Mouse (Mus musculus) forebrain, embryonic 14.5 days (tissue): ENCODE measurements around the gene Pard3b. TPM values are rescaled to one million over a fixed set of nuclear protein-coding genes. Genes with fewer than 3 reads are reported as not detected.

Source experiments
- ATAC-seq: fragments of 200-750 bp; cut with Nextera tagmentation; 2 replicates; pipeline ENCODE4 v1.8.0; 2017; ENCODE audit warnings: mild to moderate bottlenecking, moderate library complexity
- DNase-seq: peaks from one replicate; pipeline ENCODE4 v3.0.0-alpha.2; 2015; ENCODE audit warnings: low spot score
- H3K27ac ChIP-seq: fragments of 300-500 bp; sonication (generic); 2 replicates; pipeline ENCODE4 v1.5.1; 2014; ENCODE audit warnings: low read depth, mild to moderate bottlenecking, control low read depth, low read length, moderate library complexity
- H3K27me3 ChIP-seq: fragments of 300-500 bp; sonication (generic); replicated peaks from 2 replicates; pipeline ENCODE4 v1.6.1; 2014; ENCODE audit warnings: low read length, control low read depth, mixed read lengths; ENCODE audit not compliant: control insufficient read depth, insufficient read depth
- H3K36me3 ChIP-seq: fragments of 300-500 bp; sonication (generic); 2 replicates; pipeline ENCODE4 v1.6.1; 2014; ENCODE audit warnings: low read length, control low read depth; ENCODE audit not compliant: control insufficient read depth, insufficient read depth
- H3K4me1 ChIP-seq: fragments of 300-500 bp; sonication (generic); 2 replicates; pipeline ENCODE4 v1.6.1; 2014; ENCODE audit warnings: antibody characterized with exemption, low read length, control low read depth; ENCODE audit not compliant: control insufficient read depth, insufficient read depth
- H3K4me2 ChIP-seq: fragments of 300-500 bp; sonication (generic); 2 replicates; pipeline ENCODE4 v1.6.1; 2014; ENCODE audit warnings: mild to moderate bottlenecking, control low read depth, low read length
- H3K4me3 ChIP-seq: fragments of 300-500 bp; sonication (generic); 2 replicates; pipeline ENCODE4 v1.5.1; 2014; ENCODE audit warnings: low read depth, low read length, control low read depth
- H3K9ac ChIP-seq: fragments of 300-500 bp; sonication (generic); 2 replicates; pipeline ENCODE4 v1.6.1; 2014; ENCODE audit warnings: mild to moderate bottlenecking, low read length, control low read depth, moderate library complexity
- H3K9me3 ChIP-seq: fragments of 300-500 bp; sonication (generic); replicated peaks from 2 replicates; pipeline ENCODE4 v1.6.1; 2016; ENCODE audit warnings: low read length, control low read depth, mixed read lengths; ENCODE audit not compliant: control insufficient read depth
- WGBS: fragments of 180-500 bp; shearing (Covaris S2); extraction: QIAGEN DNeasy Blood & Tissue Kit; methylation state at CpG from one replicate; pipeline ENCODE4 v1.1.7; 2014; 5-methylcytosine and 5-hydroxymethylcytosine counted together
- polyA plus RNA-seq: library from polyadenylated mRNA; unstranded; fragments of >200 nt; fragmentation: Nextera tagmentation; extraction: Ambion mirVana; gene quantifications from 2 replicates; pipeline ENCODE4 v1.2.1, GENCODE M21; 2014

Pard3b gene
- polyA plus RNA-seq, 1 experiment from 2014 or later, result 4.3 TPM

DNA sequence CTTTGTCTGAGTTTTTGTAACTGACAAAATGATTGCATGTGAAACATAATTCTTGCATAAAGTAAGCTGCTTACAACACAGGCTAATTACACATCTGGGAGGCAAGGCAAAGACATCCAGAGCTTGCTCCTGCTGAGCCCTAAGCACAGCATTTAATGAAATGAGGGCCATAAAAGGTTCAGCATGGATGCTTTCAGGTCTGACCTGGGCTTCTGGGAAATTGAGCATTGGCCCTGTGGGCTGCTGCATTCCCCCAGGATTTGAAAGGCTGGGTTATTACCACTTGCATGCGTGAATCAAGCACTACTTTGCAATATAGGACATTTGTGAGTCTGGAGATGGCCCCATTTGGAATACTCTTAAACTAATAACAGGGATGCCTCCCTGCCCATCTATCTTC is 552.2 kb downstream of the Pard3b start:
- Histone ChIP-seq H3K9ac (no peak overlapping the region), H3K4me3 (no peak overlapping the region), H3K27ac (no peak overlapping the region), H3K4me1 (no peaks in the 10 kb centered on the region), H3K4me2 (no peak overlapping the region), H3K9me3 (no peaks in the 10 kb centered on the region), H3K27me3 (no peaks in the 10 kb centered on the region), H3K36me3 (no peaks in the 10 kb centered on the region)
- WGBS, result 22% methylated on average over 1 of the region's 1 CpGs
- ATAC-seq, result no peak
- DNase-seq, result peak; percentile 17

DNA sequence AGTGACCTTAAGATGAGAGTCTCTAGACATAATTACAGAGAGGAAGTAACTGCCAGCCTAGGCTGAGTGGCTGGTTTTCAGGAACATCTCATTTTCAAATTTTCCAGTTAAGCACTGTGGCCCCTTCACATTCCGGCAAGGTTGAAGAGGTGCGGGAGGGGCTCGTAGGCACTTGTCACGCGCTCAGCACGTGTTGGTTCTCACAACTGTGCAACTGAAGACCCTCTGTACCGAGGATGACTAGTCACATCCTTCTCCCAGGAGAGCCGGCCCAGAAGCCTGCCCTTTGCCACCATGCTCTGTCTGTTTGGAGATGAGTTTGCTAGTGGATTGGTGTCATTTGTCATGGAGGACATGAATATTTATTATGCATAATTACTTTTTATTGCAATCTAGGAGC is 558.9 kb downstream of the Pard3b start:
- Histone ChIP-seq H3K27ac (no peak overlapping the region), H3K27me3 (no peaks in the 10 kb centered on the region), H3K36me3 (no peaks in the 10 kb centered on the region), H3K4me3 (no peak overlapping the region), H3K9ac (no peak overlapping the region), H3K9me3 (no peaks in the 10 kb centered on the region), H3K4me1 (no peaks in the 10 kb centered on the region), H3K4me2 (no peak overlapping the region)
- ATAC-seq (no peak), DNase-seq (no peak)
- 80% methylated on average over 8 of the region's 8 CpGs for WGBS

DNA sequence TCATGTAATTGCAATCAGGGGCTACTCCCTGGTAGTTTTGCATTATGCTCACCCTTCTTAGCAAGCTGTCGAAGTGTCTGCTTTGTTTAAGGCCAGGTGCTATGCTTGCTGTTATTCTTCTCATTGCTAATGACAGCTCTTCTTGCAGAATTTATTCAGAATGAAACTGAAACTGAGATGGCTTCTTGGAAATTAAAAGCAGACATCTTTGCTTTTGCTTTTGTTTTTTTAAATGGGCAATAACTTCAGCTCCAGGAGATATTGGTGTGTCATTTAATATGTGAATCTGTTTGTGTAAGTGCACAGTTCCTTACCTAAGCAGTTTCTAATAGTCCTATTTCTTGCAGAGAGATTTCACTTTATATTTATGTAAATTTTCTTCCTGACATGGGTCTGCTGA is 562.3 kb downstream of the Pard3b start:
- no peak overlapping the region for H3K4me2 ChIP-seq
- no peaks in the 10 kb centered on the region for H3K36me3 ChIP-seq
- ATAC-seq, result no peak
- H3K9me3 ChIP-seq, result no peaks in the 10 kb centered on the region
- no peaks in the 10 kb centered on the region for H3K27me3 ChIP-seq
- H3K27ac ChIP-seq, result no peak overlapping the region
- WGBS, result 71% methylated on average over 1 of the region's 1 CpGs
- DNase-seq, result no peak
- H3K9ac ChIP-seq, result no peak overlapping the region
- no peaks in the 10 kb centered on the region for H3K4me1 ChIP-seq
- no peak overlapping the region for H3K4me3 ChIP-seq

DNA sequence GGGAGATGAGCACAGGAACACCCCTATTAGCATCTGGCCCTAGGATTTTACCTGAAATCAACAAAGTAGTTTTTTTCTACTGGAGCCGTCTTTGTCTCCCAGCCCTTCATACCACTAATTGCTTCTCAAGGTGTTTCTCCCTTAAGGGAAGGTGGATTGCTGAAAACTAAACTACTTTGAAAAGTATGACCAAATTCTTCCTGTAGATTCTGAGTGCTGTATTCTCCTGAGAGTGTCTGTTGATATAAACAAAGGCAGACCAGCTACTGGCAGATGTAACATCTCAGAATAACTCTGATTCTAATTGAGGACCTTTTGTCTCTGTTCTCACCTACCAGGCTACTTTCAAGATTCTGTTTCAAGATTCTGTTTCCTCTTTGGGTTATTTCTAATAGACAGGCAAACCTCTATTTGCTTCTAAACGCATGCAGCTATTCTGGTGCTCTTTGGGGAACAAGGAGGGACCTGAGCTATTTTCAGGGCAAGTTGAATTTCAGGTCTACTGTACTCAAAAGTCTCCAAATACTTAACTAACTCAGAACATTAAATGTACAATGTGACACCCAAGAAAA is 563.1 kb downstream of the Pard3b start:
- H3K9me3 ChIP-seq, result no peaks in the 10 kb centered on the region
- H3K27ac ChIP-seq, result no peak overlapping the region
- no peak for DNase-seq
- 68% methylated on average over 2 of the region's 2 CpGs for WGBS
- H3K36me3 ChIP-seq, result no peaks in the 10 kb centered on the region
- no peak overlapping the region for H3K9ac ChIP-seq
- H3K4me2 ChIP-seq, result no peak overlapping the region
- H3K4me1 ChIP-seq, result no peaks in the 10 kb centered on the region
- no peak overlapping the region for H3K4me3 ChIP-seq
- H3K27me3 ChIP-seq, result no peaks in the 10 kb centered on the region
- no peak for ATAC-seq

DNA sequence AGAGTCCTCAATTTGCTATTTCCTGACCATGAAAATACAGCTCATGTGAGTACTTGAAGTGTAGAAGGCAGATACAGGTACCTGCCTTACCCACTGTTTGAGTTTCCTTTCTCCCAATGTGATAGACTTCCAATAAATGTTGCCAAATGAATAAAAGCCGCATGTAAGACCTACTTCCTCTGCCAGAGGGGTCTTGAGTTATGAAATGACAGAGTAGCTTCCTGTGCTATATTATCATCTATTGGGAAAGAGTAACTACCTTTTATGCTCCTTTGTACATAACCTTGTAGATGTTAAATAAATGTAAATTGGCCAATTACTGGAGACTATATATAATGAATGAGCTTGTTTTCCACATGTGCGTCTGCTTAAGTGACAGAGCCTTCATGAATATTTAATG is 574.7 kb downstream of the Pard3b start:
- H3K27ac ChIP-seq, result no peak overlapping the region
- DNase-seq (peak; percentile 34), ATAC-seq (no peak)
- H3K9ac ChIP-seq, result no peak overlapping the region
- H3K9me3 ChIP-seq, result no peaks in the 10 kb centered on the region
- no peaks in the 10 kb centered on the region for H3K27me3 ChIP-seq
- WGBS, result 27% methylated on average over 2 of the region's 2 CpGs
- no peak overlapping the region for H3K4me3 ChIP-seq
- peaks cover 25% of the 10 kb centered on the region for H3K4me1 ChIP-seq
- no peak overlapping the region for H3K4me2 ChIP-seq
- no peaks in the 10 kb centered on the region for H3K36me3 ChIP-seq

DNA sequence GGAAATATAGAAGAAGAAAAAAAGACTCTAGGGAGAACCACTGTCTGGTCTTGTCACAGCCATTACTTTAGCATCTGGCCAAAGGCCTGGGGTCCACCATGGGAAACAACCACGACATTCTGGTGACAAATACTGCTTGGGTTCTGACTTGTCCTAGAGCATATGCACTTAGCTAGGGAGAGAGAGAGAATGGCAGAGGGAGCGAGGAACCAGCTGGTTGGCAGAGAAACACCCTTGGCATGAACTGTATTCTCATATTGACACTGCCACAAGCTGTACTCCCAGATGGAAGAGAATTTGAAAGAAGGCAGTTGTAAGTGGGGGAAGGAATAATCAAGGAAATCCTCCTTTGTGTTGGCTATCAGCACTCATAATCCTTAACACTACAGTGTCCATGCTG is 577.2 kb downstream of the Pard3b start:
- ATAC-seq, result peak; percentile 93
- Histone ChIP-seq H3K27me3 (no peaks in the 10 kb centered on the region), H3K4me3 (no peak overlapping the region), H3K9me3 (no peaks in the 10 kb centered on the region), H3K4me2 (no peak overlapping the region), H3K27ac (peak overlapping the region; percentile 58; the same call in 1 of the 2 replicates), H3K4me1 (peaks cover 25% of the 10 kb centered on the region), H3K9ac (no peak overlapping the region), H3K36me3 (no peaks in the 10 kb centered on the region)
- 47% methylated on average over 2 of the region's 2 CpGs for WGBS
- DNase-seq, result peak; percentile 91

DNA sequence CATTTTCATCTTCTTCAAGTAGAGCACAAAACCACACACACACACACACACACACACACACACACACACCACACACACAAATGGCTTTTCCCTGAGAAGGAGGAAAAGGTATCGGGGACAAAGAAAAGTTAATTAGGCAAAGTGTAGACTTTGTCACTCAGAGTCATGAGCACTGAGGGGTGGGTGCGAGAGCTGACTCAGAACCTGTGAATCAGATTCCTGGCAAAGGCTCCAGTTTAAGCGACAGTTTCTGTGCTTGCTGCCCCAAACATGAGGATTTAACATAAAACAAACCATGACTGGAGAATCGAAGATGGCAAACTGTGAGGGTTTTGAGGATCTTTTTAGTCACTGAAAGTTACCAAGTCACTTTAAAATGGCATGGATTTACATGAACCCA is 577.9 kb downstream of the Pard3b start:
- no peak overlapping the region for H3K4me3 ChIP-seq
- WGBS, result 62% methylated on average over 4 of the region's 4 CpGs
- peaks cover 25% of the 10 kb centered on the region for H3K4me1 ChIP-seq
- no peak overlapping the region for H3K9ac ChIP-seq
- H3K27me3 ChIP-seq, result no peaks in the 10 kb centered on the region
- DNase-seq (peak; percentile 69), ATAC-seq (peak; percentile 54)
- no peaks in the 10 kb centered on the region for H3K36me3 ChIP-seq
- H3K4me2 ChIP-seq, result no peak overlapping the region
- H3K27ac ChIP-seq, result peak overlapping the region; percentile 58; the same call in 1 of the 2 replicates
- H3K9me3 ChIP-seq, result no peaks in the 10 kb centered on the region

DNA sequence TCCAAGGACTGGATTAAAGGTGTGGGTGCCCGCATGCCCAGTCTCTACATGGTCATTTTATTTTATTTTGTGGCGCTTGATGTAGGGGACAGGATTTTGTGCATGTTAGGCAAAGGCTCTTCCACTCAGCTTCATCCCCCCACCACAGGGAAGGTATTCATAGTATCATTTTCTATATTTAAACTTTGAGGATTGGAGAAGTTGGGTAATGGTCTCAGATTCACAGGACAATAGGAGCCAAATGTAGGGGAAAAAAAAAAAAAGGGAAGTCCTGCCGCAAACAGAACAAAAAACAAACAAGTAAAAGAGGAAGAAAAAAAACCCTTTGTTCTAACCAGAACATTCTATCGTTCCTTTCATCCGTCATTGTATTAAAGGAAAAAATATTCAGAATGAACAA is 590.5 kb downstream of the Pard3b start:
- no peak overlapping the region for H3K27ac ChIP-seq
- ATAC-seq (no peak), DNase-seq (no peak)
- no peak overlapping the region for H3K4me2 ChIP-seq
- no peak overlapping the region for H3K4me3 ChIP-seq
- no peaks in the 10 kb centered on the region for H3K36me3 ChIP-seq
- H3K4me1 ChIP-seq, result peaks cover 5% of the 10 kb centered on the region; the same call in 1 of the 2 replicates
- 84% methylated on average over 5 of the region's 5 CpGs for WGBS
- no peaks in the 10 kb centered on the region for H3K27me3 ChIP-seq
- no peak overlapping the region for H3K9ac ChIP-seq
- H3K9me3 ChIP-seq, result no peaks in the 10 kb centered on the region

DNA sequence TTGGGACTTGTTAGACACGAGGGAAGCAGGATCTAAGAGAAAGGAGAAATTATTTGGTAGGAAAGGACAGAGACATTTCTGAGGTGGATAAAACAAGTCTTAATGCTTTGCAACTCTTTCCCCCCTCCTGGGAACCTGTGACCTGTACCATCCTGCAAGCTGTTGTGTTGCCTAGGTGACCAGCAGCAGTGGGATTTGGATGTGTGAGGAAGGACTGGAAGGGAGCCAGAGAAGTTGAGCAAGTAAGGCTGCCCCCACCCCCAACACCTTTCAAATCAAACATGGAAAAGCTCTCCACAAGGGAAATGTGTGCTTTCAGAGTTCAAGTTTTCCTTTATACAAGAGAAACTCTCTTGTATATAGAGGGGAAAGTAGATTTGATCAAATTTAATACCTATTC is 595.4 kb downstream of the Pard3b start:
- no peaks in the 10 kb centered on the region for H3K36me3 ChIP-seq
- H3K9ac ChIP-seq, result no peak overlapping the region
- 45% methylated on average over 1 of the region's 1 CpGs for WGBS
- no peaks in the 10 kb centered on the region for H3K9me3 ChIP-seq
- ATAC-seq (no peak), DNase-seq (peak; percentile 53)
- peaks cover 5% of the 10 kb centered on the region; the same call in 1 of the 2 replicates for H3K4me1 ChIP-seq
- H3K4me2 ChIP-seq, result no peak overlapping the region
- no peak overlapping the region for H3K27ac ChIP-seq
- H3K4me3 ChIP-seq, result no peak overlapping the region
- no peaks in the 10 kb centered on the region for H3K27me3 ChIP-seq
